Mouse (Mus musculus): ENCODE data around the gene Gins2.

DNA sequence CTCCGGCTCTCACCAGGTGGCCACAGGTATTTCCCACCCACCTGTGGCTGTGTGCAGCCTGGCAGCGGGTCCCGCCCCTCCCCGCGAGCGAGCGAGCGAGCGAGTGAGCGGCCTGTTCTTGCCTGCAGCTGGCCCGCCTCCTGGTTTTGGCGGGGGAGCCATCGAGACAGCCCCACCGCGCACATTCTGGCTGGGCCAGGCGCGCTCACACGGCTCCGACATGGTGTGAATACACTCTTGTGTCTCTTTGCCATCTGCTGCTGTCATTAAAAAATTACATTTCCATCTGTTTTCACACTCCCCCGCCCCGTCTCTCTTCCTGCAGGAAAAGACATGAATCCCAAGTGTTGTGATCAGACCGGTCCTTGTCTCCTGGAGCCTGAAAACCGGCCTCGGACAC lies 9.5 kb upstream of the Gins2 start:
- no peak for TF ChIP-seq GATA1 (IDR thresholded peaks at IDR 0.05; ENCODE audit: borderline replicate concordance, low read length)
- TF ChIP-seq FLI1 (IDR thresholded peaks at IDR 0.05; ENCODE audit: low read length), result no peak

All from megakaryocyte, embryonic 14.5 days (primary cell).